Mouse (Mus musculus): ENCODE results near the gene Tm4sf5.
A peak's percentile ranks its signal among the peaks of the same experiment; 100 is the strongest.

Tm4sf5 gene

GRCm38 (mm10) chr11:70504970-70505369 lies at the start of gene Tm4sf5:
TSS of gene Tm4sf5 (plus strand) at chr11:70505244.
- no peak for TF ChIP-seq GATA4 (IDR thresholded peaks at IDR 0.05; ENCODE audit: insufficient replicate concordance, low read length)

GRCm38 (mm10) chr11:70458688-70459600 lies 46.1 kb upstream of the Tm4sf5 start, which contains the start of gene Zmynd15:
TSS of gene Zmynd15 (plus strand) at chr11:70459433.
- no peak for TF ChIP-seq GATA4 (IDR thresholded peaks at IDR 0.05; ENCODE audit: insufficient replicate concordance, low read length)

GRCm38 (mm10) chr11:70459601-70460101 lies 45.4 kb upstream of the Tm4sf5 start, which contains the start of gene Cxcl16:
TSS of gene Cxcl16 (minus strand) at chr11:70459984.
- no peak for TF ChIP-seq GATA4 (IDR thresholded peaks at IDR 0.05; ENCODE audit: insufficient replicate concordance, low read length)

- TF ChIP-seq GATA4 (IDR thresholded peaks at IDR 0.05; ENCODE audit: insufficient replicate concordance, low read length) = no peak
Observed at GRCm38 (mm10) chr11:70463970-70464369, 41.1 kb upstream of the Tm4sf5 start.

- TF ChIP-seq GATA4 (IDR thresholded peaks at IDR 0.05; ENCODE audit: insufficient replicate concordance, low read length) = no peak
Observed at GRCm38 (mm10) chr11:70465211-70465610, 39.8 kb upstream of the Tm4sf5 start.

- no peak for TF ChIP-seq GATA4 (IDR thresholded peaks at IDR 0.05; ENCODE audit: insufficient replicate concordance, low read length)
Observed at GRCm38 (mm10) chr11:70465824-70466223, 39.2 kb upstream of the Tm4sf5 start.

GRCm38 (mm10) chr11:70467902-70468619 lies 37.0 kb upstream of the Tm4sf5 start:
- peak; percentile 92 for TF ChIP-seq GATA4 (IDR thresholded peaks at IDR 0.05; ENCODE audit: insufficient replicate concordance, low read length)

- TF ChIP-seq GATA4 (IDR thresholded peaks at IDR 0.05; ENCODE audit: insufficient replicate concordance, low read length) = no peak
Observed at GRCm38 (mm10) chr11:70469764-70470163, 35.3 kb upstream of the Tm4sf5 start.

GRCm38 (mm10) chr11:70472716-70473115 lies 32.3 kb upstream of the Tm4sf5 start:
- peak; percentile 63; the same call in 1 of the 2 replicates for TF ChIP-seq GATA4 (IDR thresholded peaks at IDR 0.05; ENCODE audit: insufficient replicate concordance, low read length)

GRCm38 (mm10) chr11:70474872-70475534 lies 30.0 kb upstream of the Tm4sf5 start:
- no peak for TF ChIP-seq GATA4 (IDR thresholded peaks at IDR 0.05; ENCODE audit: insufficient replicate concordance, low read length)

GRCm38 (mm10) chr11:70485498-70485897 lies 19.5 kb upstream of the Tm4sf5 start:
- no peak for TF ChIP-seq GATA4 (IDR thresholded peaks at IDR 0.05; ENCODE audit: insufficient replicate concordance, low read length)

GRCm38 (mm10) chr11:70487816-70488215 lies 17.2 kb upstream of the Tm4sf5 start:
- no peak for TF ChIP-seq GATA4 (IDR thresholded peaks at IDR 0.05; ENCODE audit: insufficient replicate concordance, low read length)

- TF ChIP-seq GATA4 (IDR thresholded peaks at IDR 0.05; ENCODE audit: insufficient replicate concordance, low read length) = no peak
Observed at GRCm38 (mm10) chr11:70489138-70489537, 15.9 kb upstream of the Tm4sf5 start.

GRCm38 (mm10) chr11:70489684-70490083 lies 15.4 kb upstream of the Tm4sf5 start:
- TF ChIP-seq GATA4 (IDR thresholded peaks at IDR 0.05; ENCODE audit: insufficient replicate concordance, low read length) = no peak
